Mouse (Mus musculus): ENCODE measurements around the gene Mnx1.
"Not testable (repeated sequence)": the region's sequence is repeated elsewhere in the genome, so short reads cannot be mapped to it uniquely, and the experiment has no call there.

DNA sequence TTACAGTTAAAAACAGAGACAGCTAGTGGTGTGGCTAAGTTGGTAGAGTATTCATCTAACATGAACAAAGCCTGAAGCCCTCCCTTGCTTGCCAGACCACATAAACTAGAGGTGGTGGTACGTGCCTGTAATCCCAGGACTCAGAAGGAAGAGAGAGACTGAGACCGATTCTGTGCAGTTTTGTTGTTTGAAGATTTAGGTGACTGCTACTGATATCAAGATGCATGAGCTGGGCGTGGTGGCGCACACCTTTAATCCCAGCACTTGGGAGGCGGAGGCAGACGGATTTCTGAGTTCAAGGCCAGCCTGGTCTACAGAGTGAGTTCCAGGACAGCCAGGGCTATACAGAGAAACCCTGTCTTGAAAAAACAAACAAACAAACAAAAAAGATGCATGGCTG is 41.5 kb downstream of the Mnx1 start:
- not testable (repeated sequence) for TF ChIP-seq CTCF (IDR thresholded peaks at IDR 0.05); POLR2A (IDR thresholded peaks at IDR 0.05; ENCODE audit: insufficient read depth, low read depth, low read length); EP300 (IDR thresholded peaks at IDR 0.05; ENCODE audit: insufficient read depth, low read depth, low read length)
